Mouse (Mus musculus) stomach, postnatal 0 days (tissue): Measurements from ENCODE around the gene Gtf2i.

Experiments used
- CTCF ChIP-seq: IDR thresholded peaks from 2 replicates; pipeline ENCODE4 v1.5.1; 2016; ENCODE audit warnings: antibody characterized with exemption, low read depth, mild to moderate bottlenecking, moderate library complexity
- EP300 ChIP-seq: optimal IDR thresholded peaks from 2 replicates; pipeline ENCODE3; 2016; ENCODE audit warnings: antibody characterized with exemption

DNA sequence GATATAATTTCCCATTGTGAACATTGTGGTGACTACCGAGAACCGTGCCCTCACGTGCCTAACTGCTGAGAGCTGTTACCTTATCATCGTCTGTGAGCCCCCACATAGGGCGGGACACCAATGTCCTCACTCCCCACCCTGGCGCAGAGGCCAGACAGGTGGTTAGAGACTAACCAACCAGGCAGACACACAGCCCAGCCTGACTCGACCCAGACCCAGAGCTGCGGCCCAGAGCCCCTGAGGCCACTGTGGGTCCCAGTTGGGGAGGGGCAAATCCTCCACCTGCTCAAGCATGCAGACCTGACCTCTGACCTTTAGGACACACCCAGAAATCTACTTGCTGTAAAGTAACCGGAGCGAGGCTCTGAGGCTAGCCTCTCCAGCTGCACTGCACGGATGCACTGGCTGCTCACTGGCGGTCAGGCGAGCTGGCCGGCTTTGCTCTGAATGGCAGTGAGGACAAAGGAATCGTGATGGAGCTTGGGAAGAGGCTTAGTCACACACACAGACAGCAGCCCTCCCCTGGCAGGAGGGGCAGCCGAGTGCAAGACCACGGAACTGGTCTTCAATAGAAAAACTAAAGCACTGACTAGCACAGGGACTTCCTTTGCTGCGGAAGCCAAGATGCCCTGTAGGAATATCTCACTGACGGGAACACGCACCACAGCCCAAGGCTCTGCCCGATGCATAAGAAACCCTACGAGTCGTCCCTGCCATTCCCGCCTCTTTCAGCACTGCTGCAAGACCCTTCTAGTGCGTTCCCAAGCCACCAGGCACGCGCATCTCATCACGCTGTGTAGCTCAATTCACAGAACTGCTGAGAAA lies 76.4 kb downstream of the Gtf2i start:
- TF ChIP-seq CTCF = no peak
- TF ChIP-seq EP300 = no peak
